Mouse (Mus musculus) lung, postnatal 10 days (tissue): ENCODE results near the gene Ncaph2.

Experiments
- DNase-seq: peaks from one replicate; pipeline ENCODE4 v3.0.0; 2021

Ncaph2 gene

GRCm38 (mm10) chr15:89384617-89385016 is 29.1 kb downstream of the Ncaph2 start, which contains the start of gene Klhdc7b:
Klhdc7b (plus strand) TSS chr15:89384917.
- no peak for DNase-seq

- DNase-seq = no peak
Measured at GRCm38 (mm10) chr15:89387127-89387526, 31.6 kb downstream of the Ncaph2 start.

- no peak for DNase-seq
Measured at GRCm38 (mm10) chr15:89390081-89390480, 34.6 kb downstream of the Ncaph2 start.

GRCm38 (mm10) chr15:89396883-89397282 is 41.4 kb downstream of the Ncaph2 start:
- DNase-seq = no peak

GRCm38 (mm10) chr15:89398146-89398545 is 42.6 kb downstream of the Ncaph2 start:
- no peak for DNase-seq

GRCm38 (mm10) chr15:89399716-89400115 is 44.2 kb downstream of the Ncaph2 start:
- DNase-seq = no peak

GRCm38 (mm10) chr15:89402471-89402870 is 47.0 kb downstream of the Ncaph2 start:
- no peak for DNase-seq

GRCm38 (mm10) chr15:89404831-89405623 is 49.5 kb downstream of the Ncaph2 start:
- no peak for DNase-seq

- DNase-seq = no peak
Measured at GRCm38 (mm10) chr15:89406691-89407090, 51.2 kb downstream of the Ncaph2 start.

GRCm38 (mm10) chr15:89410118-89410517 is 54.6 kb downstream of the Ncaph2 start, which contains the start of gene Syce3:
Syce3 (minus strand) TSS chr15:89410503.
- no peak for DNase-seq

GRCm38 (mm10) chr15:89415282-89415681 is 59.8 kb downstream of the Ncaph2 start:
- no peak for DNase-seq

- DNase-seq = no peak
Measured at GRCm38 (mm10) chr15:89421938-89422337, 66.4 kb downstream of the Ncaph2 start.
